Mouse (Mus musculus): ENCODE measurements around the gene Adamts4.

DNA sequence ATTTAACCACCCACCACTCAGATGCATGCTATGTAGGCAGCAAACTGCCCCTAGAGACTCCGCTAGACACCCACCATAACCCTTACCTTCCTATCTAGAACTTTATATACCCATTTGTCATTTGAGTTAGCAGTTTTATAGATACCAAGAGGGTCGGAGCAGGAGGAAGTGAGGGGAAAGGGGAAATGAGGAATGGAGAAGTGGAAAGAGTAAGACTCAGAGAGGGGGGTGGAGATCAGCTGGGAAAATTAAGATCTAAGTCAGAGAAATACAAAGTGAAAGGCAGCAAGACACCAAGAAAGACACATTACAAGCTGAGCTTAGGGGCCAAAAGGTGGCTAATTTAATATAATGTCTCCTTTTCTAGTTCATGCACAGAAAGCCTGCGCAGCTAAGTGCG is 15.7 kb upstream of the Adamts4 start:
- TF ChIP-seq EP300 (IDR thresholded peaks at IDR 0.05; ENCODE audit: low read length), result no peak
- TF ChIP-seq MAX (IDR thresholded peaks at IDR 0.05; ENCODE audit: low read length), result no peak
